Mouse (Mus musculus) embryo, embryonic 11.5 days (tissue): ENCODE data around the gene Tpcn2.

Experiments
- DNase-seq: peaks from one replicate; pipeline ENCODE4 v3.0.0-alpha.2; 2012; ENCODE audit warnings: low read depth, low spot score

Gene Tpcn2

DNA sequence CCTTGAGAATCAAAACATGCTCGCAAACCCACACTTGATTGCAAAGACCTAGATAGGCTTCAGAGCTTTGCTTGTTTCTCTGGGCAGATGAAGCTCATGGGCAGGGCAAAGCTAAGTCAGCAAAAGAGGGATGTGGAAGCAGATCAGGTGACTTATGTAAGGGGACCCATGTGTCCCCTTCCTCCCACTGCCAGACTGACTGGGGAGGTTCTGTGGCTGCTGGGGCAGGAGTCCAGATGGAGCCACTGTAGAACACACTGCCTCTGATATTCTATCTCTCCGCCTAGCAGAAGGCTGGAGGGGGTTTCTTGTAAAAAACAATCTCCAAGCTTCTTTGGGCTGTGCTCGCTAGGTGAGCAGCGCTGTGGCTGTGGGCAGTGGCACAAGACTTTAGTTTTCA lies 128.1 kb downstream of the Tpcn2 start:
- no peak for DNase-seq

GRCm38 (mm10) chr7:145154066-145154465 lies 129.7 kb downstream of the Tpcn2 start:
- no peak for DNase-seq

DNA sequence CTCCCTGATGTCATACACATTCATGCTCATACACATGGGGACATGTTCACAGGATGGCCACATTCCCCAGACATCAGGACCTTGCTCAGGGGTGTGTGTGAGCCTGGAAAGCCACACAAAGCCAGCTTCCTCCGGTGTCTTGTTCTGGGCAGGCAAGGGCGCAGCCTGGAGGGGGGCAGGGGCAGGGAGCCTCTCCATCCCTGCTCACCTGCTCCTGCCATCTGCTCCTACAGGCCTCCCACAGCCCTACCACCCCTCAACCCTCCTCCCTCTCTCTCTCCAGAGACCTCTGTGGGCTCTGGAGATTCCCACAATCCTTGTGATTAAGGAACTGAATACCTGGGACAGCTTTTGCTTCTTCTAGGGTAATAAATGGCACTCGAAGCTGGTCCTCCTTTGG lies 132.0 kb downstream of the Tpcn2 start:
- DNase-seq, result no peak

- no peak for DNase-seq
These were observed 134.9 kb downstream of the Tpcn2 start for GRCm38 (mm10) chr7:145148902-145149301.

DNA sequence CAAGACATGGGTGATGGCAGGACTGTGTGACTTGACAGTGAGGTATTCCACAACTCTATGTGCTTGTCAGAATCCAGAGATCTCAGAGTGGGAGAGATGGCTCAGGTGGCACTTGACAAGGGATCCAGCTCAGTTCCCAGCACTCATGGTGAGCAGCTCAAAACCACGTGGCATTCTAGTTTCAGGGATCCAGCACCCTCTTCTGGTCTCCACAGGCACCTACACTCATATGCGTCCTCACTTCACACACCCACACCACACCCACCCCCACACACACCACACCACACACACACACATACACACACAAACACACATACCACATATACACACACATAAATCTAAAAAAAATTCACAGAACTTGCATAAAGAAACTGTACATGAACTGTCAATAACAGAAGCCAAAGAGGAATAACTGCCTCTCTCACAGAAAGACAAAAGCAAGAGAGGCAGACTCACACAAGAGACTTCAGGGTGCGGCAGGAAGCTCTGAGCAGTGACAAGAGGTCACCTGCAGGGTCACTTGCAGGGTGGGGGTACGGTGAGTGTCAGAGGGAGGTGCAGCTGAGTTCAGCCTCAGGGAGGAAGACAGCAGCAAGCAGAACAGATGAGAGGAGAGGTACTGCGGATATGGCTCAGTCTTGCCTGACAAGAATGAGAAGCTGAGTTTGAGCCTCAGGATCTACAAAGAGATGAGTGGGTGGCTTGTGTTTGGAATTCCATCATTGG lies 135.7 kb downstream of the Tpcn2 start:
- no peak for DNase-seq

DNA sequence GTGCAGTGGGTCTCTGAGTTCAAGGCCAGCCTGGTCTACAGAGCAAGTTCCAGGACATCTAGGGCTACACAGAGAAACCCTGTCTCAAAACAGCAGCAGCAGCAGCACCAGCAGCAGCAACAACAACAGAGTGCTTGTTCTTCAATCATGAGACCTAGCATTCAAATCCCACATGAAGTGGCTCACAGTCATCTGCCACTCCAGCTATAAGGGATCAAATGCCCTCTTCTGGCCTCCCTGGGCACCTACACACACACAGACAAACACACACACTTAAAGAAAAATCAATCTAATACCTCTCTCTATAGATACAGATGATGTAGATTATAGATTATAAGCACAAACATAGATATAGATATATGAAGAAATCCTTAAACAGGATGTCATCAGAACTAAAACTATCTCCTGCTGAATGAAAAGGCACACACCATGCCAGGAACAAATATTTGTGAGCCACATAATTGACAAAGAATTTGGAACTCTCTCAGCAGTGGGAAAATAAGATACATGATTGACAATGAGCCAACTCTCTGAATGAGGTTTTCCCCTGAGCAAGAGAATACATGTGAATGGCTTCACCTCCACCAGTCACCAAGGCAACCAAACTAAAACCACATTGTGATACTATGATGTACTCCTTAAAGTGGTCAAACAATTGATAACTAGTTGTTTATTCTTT lies 137.4 kb downstream of the Tpcn2 start:
- DNase-seq, result no peak

- no peak for DNase-seq
These were observed 140.2 kb downstream of the Tpcn2 start for GRCm38 (mm10) chr7:145143502-145144070.

- no peak for DNase-seq
These were observed 143.2 kb downstream of the Tpcn2 start for GRCm38 (mm10) chr7:145140656-145141055.

GRCm38 (mm10) chr7:145139576-145139975 lies 144.2 kb downstream of the Tpcn2 start:
- DNase-seq, result no peak

DNA sequence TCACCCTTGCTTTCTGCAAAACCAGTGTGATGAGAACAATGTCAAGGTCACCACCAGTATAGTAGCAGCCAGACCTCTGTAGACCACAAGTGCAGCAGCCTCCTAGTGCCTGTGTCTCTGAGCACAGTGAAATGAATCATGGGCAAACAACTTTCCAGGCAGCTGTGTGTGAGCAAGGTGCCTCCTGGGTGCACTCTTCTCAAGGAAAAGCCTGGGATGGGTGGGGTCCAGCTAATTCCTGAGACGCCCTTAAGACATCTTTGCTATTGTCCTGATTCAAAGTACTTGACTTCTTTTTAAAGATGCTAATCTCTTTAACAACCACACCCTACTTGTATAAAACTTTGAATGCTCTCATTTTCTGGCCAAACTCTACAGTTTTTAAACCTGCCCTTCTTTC lies 144.7 kb downstream of the Tpcn2 start:
- no peak for DNase-seq

DNA sequence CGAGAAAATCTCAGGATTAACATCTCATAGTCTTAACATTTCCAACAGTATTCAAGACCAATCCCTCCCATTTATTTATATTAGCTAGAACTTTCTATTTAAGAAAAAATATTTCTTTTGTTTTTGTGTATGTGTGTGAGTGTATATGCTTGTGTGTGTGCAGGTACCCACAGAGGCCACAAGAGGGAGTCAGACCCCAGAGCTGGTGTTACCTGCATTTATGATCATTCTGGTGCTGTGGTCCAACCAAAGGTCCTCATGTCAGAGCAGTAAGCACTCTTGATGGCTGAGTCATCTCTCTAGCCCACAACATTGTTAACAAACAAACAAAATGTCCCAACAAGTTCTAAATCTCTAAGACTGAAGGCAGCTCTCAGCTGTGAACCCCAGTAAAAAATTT lies 145.9 kb downstream of the Tpcn2 start:
- no peak for DNase-seq

DNA sequence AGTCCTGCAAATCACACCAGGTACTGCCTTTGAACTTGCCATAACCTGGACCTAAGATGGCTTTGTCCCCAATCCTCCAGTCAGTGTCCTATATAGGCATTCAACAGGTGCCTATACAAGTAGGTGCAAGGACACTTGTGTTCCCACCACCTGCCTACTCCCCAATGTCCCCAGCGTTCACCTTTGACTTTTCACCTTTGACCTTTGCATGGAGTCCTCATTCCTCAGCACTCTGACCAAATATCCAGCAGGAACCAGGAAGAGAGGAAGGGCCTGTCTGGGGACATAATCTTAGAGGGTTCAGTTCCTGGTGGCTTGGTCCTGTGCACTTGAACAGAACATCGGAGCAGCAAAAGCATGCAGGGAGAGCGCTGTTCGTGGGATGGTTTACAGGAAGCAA lies 147.0 kb downstream of the Tpcn2 start:
- DNase-seq, result no peak
